Mouse (Mus musculus): ENCODE data around the gene Slc7a14. TPM values are rescaled to one million over a fixed set of nuclear protein-coding genes. Genes with fewer than 3 reads are reported as not detected.

The Slc7a14 gene
- polyA plus RNA-seq (2014; fragmentation: Nextera tagmentation; extraction: Ambion mirVana), result 0.07 and 0.13 TPM in 2 replicates

DNA sequence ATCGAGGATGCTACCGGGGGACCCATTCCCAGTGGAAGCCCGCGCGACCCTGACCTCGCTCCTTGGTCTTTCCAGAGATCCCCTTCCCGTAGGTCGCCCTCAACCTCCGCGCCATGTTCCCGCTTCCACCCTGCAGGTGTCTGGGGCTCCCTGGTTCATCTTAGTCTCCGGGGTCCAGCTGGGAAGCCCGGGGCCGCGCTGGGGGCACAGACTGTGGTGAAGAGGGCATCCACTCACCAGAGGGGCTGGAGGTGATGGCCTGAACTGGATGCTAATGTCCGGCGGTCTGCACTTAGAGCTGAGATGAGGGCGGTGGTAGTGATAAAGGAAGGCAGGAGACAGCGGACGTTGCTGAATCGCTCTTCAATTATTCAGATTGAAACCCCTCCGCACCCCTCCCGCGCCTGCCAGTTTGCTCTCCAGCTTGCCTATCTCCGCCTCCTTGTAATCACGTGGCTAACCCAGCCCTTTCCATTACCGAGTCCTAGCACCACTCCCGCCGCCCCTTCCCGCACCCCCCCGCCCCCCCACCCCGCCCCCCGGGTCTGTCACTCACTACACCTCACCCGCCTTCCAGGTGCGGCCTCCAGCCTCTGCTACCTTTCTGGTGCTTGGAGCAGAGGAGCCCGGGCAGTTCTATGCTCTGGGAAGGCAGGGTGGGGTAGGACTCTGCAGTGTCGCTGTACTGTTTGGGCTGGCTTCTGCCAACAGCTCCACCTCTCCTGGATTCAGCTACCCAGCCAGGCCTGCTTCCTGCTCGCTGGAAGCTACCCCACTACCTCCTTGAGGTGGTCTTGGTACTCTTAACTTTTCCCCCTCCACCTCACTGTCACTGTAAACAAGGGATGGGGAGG lies at the start of gene Slc7a14:
Gene Slc7a14 (minus strand): TSS at position 445 of the 854 bp plus-strand sequence.
- Histone ChIP-seq H3K36me3 (ENCODE audit: insufficient read depth) (no peaks in the 10 kb centered on the region), H3K27me3 (ENCODE audit: insufficient read depth, low read length) (peaks cover 22% of the 10 kb centered on the region), H3K4me3 (ENCODE audit: low read depth, low read length) (peak within 1 kb of the TSS; percentile 8; the same call in 1 of the 2 replicates), H3K9me3 (ENCODE audit: low read depth, low read length) (no peaks in the 10 kb centered on the region), H3K4me1 (ENCODE audit: insufficient read depth) (no peaks in the 10 kb centered on the region), H3K27ac (ENCODE audit: low read depth) (no peak within 1 kb of the TSS), H3K9ac (no peak within 1 kb of the TSS), H3K4me2 (0 out of 2 replicates have a peak within 1 kb of the TSS, but pooled peaks have one; percentile 7)
- DNase-seq (no peak), ATAC-seq (ENCODE audit: insufficient read depth) (no peak)
- no peak for TF ChIP-seq CTCF (IDR thresholded peaks at IDR 0.05; ENCODE audit: low read depth)
- under 1% methylated on average over 38 of the region's 38 CpGs for WGBS

DNA sequence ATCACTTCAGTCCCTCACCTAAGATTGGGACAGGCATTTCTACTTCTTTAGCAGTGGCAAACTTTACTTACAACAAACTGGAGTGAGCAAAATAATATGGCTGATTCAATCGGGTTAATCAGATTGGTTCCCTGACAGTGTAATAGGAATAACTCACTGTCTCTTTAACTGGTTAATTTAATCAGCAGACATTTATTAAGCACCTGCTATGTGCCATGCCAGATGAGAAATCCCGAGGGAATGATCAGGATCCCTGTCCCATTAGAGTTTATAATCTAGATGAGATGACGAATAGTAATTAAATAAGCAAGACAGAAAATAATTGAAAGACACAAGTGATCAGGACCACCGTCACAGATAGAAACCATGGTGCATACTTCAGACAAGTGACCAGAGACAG lies 36.4 kb upstream of the Slc7a14 start:
- no peak for DNase-seq
- Histone ChIP-seq H3K27ac (ENCODE audit: low read depth) (no peak overlapping the region), H3K36me3 (ENCODE audit: insufficient read depth) (no peaks in the 10 kb centered on the region), H3K9ac (no peak overlapping the region), H3K27me3 (ENCODE audit: insufficient read depth, low read length) (no peaks in the 10 kb centered on the region), H3K9me3 (ENCODE audit: low read depth, low read length) (no peaks in the 10 kb centered on the region), H3K4me3 (ENCODE audit: low read depth, low read length) (no peak overlapping the region), H3K4me2 (no peak overlapping the region), H3K4me1 (ENCODE audit: insufficient read depth) (no peaks in the 10 kb centered on the region)
- no peak for TF ChIP-seq CTCF (IDR thresholded peaks at IDR 0.05; ENCODE audit: low read depth)
- WGBS, result 72% methylated on average over 4 of the region's 4 CpGs
- no peak for ATAC-seq (ENCODE audit: insufficient read depth)

DNA sequence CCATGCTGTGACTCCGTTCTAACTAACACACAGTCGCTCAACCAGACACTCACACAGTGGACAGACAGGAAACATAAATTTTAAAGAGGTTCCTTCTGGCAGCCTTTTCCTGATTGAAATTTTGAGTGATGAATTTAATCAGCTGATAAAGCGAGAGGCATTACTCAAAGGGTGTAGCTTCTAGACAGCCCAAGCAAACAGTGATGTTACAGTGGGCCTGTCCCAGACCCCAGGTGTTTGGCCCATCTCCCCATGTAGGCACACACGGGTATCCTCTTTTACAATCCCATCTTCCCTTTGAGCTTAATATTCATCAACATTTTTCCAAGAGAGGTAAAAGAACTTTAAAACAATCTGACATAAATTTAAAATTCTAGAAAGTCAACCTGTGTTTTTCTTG lies 35.6 kb upstream of the Slc7a14 start:
- H3K4me1 ChIP-seq (ENCODE audit: insufficient read depth), result no peaks in the 10 kb centered on the region
- 45% methylated on average over 4 of the region's 4 CpGs for WGBS
- no peak overlapping the region for H3K9ac ChIP-seq
- no peak for TF ChIP-seq CTCF (IDR thresholded peaks at IDR 0.05; ENCODE audit: low read depth)
- no peak overlapping the region for H3K4me3 ChIP-seq (ENCODE audit: low read depth, low read length)
- no peaks in the 10 kb centered on the region for H3K36me3 ChIP-seq (ENCODE audit: insufficient read depth)
- no peak for ATAC-seq (ENCODE audit: insufficient read depth)
- no peak overlapping the region for H3K4me2 ChIP-seq
- no peak overlapping the region for H3K27ac ChIP-seq (ENCODE audit: low read depth)
- no peak for DNase-seq
- H3K9me3 ChIP-seq (ENCODE audit: low read depth, low read length), result no peaks in the 10 kb centered on the region
- no peaks in the 10 kb centered on the region for H3K27me3 ChIP-seq (ENCODE audit: insufficient read depth, low read length)

DNA sequence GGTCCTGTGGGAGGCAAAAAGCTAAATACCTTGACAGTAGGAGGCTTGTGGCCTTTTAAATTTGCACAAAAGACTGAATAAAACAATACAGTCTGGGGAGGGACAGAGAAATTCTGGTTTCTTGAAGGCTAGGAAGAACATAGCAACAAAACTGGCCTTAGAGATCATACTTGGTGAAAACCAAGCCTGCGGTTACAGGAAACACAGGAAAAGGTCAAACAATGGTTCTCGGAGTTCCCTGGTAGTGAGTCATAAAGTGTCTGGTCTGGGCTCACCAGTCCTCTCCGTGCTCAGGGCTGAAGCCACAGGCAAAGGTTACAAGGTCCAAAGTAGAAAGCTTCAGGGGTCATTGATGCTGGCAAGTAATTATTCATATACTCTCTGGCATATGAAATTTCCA lies 29.1 kb upstream of the Slc7a14 start:
- no peak for TF ChIP-seq CTCF (IDR thresholded peaks at IDR 0.05; ENCODE audit: low read depth)
- 66% methylated on average over 3 of the region's 3 CpGs for WGBS
- Histone ChIP-seq H3K9ac (no peak overlapping the region), H3K27ac (ENCODE audit: low read depth) (no peak overlapping the region), H3K4me3 (ENCODE audit: low read depth, low read length) (no peak overlapping the region), H3K27me3 (ENCODE audit: insufficient read depth, low read length) (no peaks in the 10 kb centered on the region), H3K4me1 (ENCODE audit: insufficient read depth) (no peaks in the 10 kb centered on the region), H3K4me2 (no peak overlapping the region), H3K36me3 (ENCODE audit: insufficient read depth) (no peaks in the 10 kb centered on the region), H3K9me3 (ENCODE audit: low read depth, low read length) (no peaks in the 10 kb centered on the region)
- ATAC-seq (ENCODE audit: insufficient read depth) (no peak), DNase-seq (no peak)

DNA sequence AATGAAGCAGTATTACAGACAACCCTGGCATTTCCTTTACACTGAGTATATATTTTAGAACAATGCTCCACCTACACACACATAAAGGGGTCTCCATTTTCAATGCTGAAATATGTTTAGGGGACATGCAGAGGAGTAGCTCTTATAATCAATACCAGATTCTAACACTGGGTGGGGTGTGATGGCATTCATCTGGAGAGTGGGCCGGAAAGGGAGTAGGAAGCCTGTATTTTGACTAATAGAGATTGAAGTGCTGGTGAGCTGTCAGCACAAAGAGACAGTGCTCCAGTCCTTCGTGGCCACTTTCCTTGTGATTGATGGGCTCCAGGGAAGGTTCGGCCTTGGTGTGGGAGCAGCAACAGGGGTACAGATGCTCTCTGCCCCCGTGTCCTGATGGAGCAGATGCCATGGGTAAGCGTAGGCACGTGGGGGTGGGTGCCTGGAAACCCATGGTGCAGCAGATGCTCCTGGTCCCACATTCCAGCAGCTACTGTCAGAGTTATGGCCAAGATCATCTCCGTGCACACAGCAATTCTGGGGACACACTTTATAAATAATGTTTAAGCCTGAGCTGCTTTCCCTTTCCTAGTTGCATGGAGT lies 18.2 kb upstream of the Slc7a14 start:
- H3K27me3 ChIP-seq (ENCODE audit: insufficient read depth, low read length), result no peaks in the 10 kb centered on the region
- no peak overlapping the region for H3K9ac ChIP-seq
- H3K4me2 ChIP-seq, result no peak overlapping the region
- no peak for DNase-seq
- no peak overlapping the region for H3K4me3 ChIP-seq (ENCODE audit: low read depth, low read length)
- no peaks in the 10 kb centered on the region for H3K36me3 ChIP-seq (ENCODE audit: insufficient read depth)
- ATAC-seq (ENCODE audit: insufficient read depth), result no peak
- no peaks in the 10 kb centered on the region for H3K4me1 ChIP-seq (ENCODE audit: insufficient read depth)
- H3K27ac ChIP-seq (ENCODE audit: low read depth), result no peak overlapping the region
- no peak for TF ChIP-seq CTCF (IDR thresholded peaks at IDR 0.05; ENCODE audit: low read depth)
- WGBS, result 45% methylated on average over 7 of the region's 7 CpGs
- H3K9me3 ChIP-seq (ENCODE audit: low read depth, low read length), result no peaks in the 10 kb centered on the region

DNA sequence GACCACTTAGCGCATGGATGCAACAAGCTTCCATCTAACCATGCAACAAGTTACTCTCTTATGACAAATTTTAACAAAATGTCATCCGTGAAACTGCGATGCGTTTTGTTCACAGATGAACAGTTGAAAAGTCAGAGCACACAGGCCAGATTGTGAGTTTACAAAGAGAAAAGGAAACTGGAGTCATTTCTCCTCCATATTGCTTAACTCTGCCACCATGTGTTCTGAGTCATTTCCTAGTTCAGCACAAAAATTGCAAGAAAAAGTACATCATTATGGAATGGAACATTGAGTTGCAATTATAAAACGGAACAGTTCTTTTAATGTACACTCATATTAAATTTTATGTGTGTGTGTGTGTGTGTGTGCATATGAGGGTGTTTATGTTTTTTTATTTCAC lies 17.6 kb upstream of the Slc7a14 start:
- no peak overlapping the region for H3K27ac ChIP-seq (ENCODE audit: low read depth)
- H3K9ac ChIP-seq, result no peak overlapping the region
- DNase-seq (no peak), ATAC-seq (ENCODE audit: insufficient read depth) (no peak)
- no peaks in the 10 kb centered on the region for H3K36me3 ChIP-seq (ENCODE audit: insufficient read depth)
- H3K9me3 ChIP-seq (ENCODE audit: low read depth, low read length), result no peaks in the 10 kb centered on the region
- TF ChIP-seq CTCF (IDR thresholded peaks at IDR 0.05; ENCODE audit: low read depth), result no peak
- H3K27me3 ChIP-seq (ENCODE audit: insufficient read depth, low read length), result no peaks in the 10 kb centered on the region
- no peak overlapping the region for H3K4me2 ChIP-seq
- H3K4me3 ChIP-seq (ENCODE audit: low read depth, low read length), result no peak overlapping the region
- WGBS, result 90% methylated on average over 5 of the region's 5 CpGs
- no peaks in the 10 kb centered on the region for H3K4me1 ChIP-seq (ENCODE audit: insufficient read depth)

DNA sequence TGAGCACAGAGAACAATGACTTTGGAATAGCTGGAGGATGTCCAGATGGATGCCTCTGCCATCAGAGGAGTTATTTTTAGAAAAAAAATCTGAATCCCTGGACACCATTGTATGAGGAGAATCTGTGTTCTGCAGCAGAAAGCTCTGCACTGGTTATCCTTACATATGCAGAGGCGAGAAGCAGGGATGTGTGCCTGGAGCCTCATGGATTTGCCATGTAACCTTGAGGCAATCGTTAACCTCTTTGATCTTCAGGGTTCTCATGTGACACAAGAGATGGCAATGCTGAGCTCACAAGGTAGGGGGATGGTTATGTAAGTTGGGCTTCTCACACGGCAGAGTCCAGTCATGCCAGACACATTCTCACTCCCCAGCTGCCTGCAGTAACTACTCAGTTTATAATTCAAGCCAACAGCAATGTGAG lies 14.1 kb upstream of the Slc7a14 start:
- no peak overlapping the region for H3K27ac ChIP-seq (ENCODE audit: low read depth)
- H3K27me3 ChIP-seq (ENCODE audit: insufficient read depth, low read length), result no peaks in the 10 kb centered on the region
- WGBS, result 57% methylated on average over 3 of the region's 3 CpGs
- H3K4me2 ChIP-seq, result no peak overlapping the region
- H3K36me3 ChIP-seq (ENCODE audit: insufficient read depth), result no peaks in the 10 kb centered on the region
- no peak overlapping the region for H3K9ac ChIP-seq
- no peak for TF ChIP-seq CTCF (IDR thresholded peaks at IDR 0.05; ENCODE audit: low read depth)
- no peak for DNase-seq
- no peak overlapping the region for H3K4me3 ChIP-seq (ENCODE audit: low read depth, low read length)
- H3K4me1 ChIP-seq (ENCODE audit: insufficient read depth), result no peaks in the 10 kb centered on the region
- ATAC-seq (ENCODE audit: insufficient read depth), result no peak
- H3K9me3 ChIP-seq (ENCODE audit: low read depth, low read length), result no peaks in the 10 kb centered on the region

Measured in lung, embryonic 14.5 days (tissue).